Mouse (Mus musculus): ENCODE results near the gene Oas1g.
"Not testable (repeated sequence)": the region's sequence is repeated elsewhere in the genome, so short reads cannot be mapped to it uniquely, and the experiment has no call there.

GRCm38 (mm10) chr5:120888294-120888815 is 942 bp upstream of the Oas1g start:
- not testable (repeated sequence) for TF ChIP-seq CTCF (IDR thresholded peaks at IDR 0.05; ENCODE audit: control insufficient read depth, insufficient read depth, low read length); POLR2A (IDR thresholded peaks at IDR 0.05; ENCODE audit: borderline replicate concordance, control insufficient read depth, low read depth, low read length)
